Mouse (Mus musculus): ENCODE measurements around the gene Ston2. TPM values are rescaled to one million over a fixed set of nuclear protein-coding genes. Genes with fewer than 3 reads are reported as not detected.

Ston2 gene
- polyA plus RNA-seq, 1 experiment from 2014 or later: 10.5 TPM

DNA sequence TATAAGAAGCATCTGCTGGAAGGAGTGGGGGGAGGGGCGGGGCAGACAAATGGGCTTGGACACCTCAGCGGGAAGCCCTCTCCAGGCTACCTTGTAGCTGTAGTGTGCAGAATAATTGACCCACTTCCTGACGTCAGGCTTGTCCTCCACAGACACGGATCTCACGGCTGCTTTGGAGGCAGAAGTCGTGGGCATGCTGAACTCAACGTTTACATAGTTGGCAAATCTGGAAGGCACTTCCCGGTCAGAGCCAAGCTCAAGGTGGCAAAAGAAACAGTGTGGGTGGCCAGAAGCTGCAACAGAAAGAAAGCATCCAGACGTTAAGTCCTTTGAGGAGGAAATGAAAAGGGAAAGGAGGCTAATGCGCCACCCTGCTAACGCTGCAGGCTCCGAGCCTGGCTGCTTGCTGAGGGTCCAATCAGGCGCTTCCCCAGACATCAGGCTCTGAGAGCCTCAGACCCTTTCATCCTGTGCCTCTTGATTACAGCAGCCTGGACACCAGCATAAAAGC is 146.5 kb downstream of the Ston2 start:
- 16% methylated on average over 13 of the region's 13 CpGs for WGBS
- H3K27ac ChIP-seq (ENCODE audit: low read depth, low read length): peak overlapping the region; percentile 74
- no peaks in the 10 kb centered on the region for H3K27me3 ChIP-seq (ENCODE audit: control insufficient read depth, insufficient read depth, low read length)
- no peak overlapping the region for H3K4me3 ChIP-seq (ENCODE audit: low read depth, low read length)
- peak; percentile 70 for ATAC-seq (ENCODE audit: low FRiP score)
- no peak overlapping the region for H3K9ac ChIP-seq (ENCODE audit: low read depth, low read length)
- H3K4me1 ChIP-seq (replicated peaks; ENCODE audit: control insufficient read depth, insufficient read depth, low read length): no peaks in the 10 kb centered on the region
- DNase-seq (ENCODE audit: low spot score): peak; percentile 52
- H3K36me3 ChIP-seq (ENCODE audit: control insufficient read depth, insufficient read depth, low read length): no peaks in the 10 kb centered on the region
- H3K4me2 ChIP-seq (replicated peaks; ENCODE audit: low read depth, low read length): peak overlapping the region; percentile 32
- no peaks in the 10 kb centered on the region for H3K9me3 ChIP-seq (ENCODE audit: control insufficient read depth, low read length)

- Histone ChIP-seq H3K4me2 (replicated peaks; ENCODE audit: low read depth, low read length) (peak overlapping the region; percentile 32; the same call in 1 of the 2 replicates), H3K9ac (ENCODE audit: low read depth, low read length) (no peak overlapping the region), H3K27me3 (ENCODE audit: control insufficient read depth, insufficient read depth, low read length) (no peaks in the 10 kb centered on the region), H3K9me3 (ENCODE audit: control insufficient read depth, low read length) (no peaks in the 10 kb centered on the region), H3K27ac (ENCODE audit: low read depth, low read length) (peak overlapping the region; percentile 74; the same call in 1 of the 2 replicates), H3K36me3 (ENCODE audit: control insufficient read depth, insufficient read depth, low read length) (no peaks in the 10 kb centered on the region), H3K4me3 (ENCODE audit: low read depth, low read length) (no peak overlapping the region), H3K4me1 (replicated peaks; ENCODE audit: control insufficient read depth, insufficient read depth, low read length) (no peaks in the 10 kb centered on the region)
- DNase-seq (ENCODE audit: low spot score) (no peak), ATAC-seq (ENCODE audit: low FRiP score) (peak; percentile 13; the same call in 1 of the 2 replicates)
- WGBS: 52% methylated on average over 7 of the region's 7 CpGs
These were observed 147.1 kb downstream of the Ston2 start for GRCm38 (mm10) chr12:91641133-91641532.

DNA sequence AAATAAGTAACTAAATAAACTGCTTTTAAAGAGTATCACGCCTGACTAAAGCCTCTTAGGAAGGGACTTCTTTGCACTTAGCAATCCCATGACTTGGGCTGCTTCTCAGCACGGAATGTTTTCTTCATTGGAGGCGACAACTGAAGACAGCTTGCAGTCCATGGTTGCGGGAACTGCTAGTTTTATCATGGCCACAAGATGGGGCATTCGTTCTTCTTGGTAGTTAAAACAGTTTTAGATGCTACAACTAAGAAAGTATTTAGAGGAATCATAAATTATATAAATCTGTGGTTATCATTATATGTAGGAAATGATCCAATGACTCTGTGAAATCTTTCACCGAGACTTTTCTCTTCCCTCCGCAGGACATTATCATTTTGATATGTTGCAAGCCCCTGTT is 147.5 kb downstream of the Ston2 start:
- Histone ChIP-seq H3K4me1 (replicated peaks; ENCODE audit: control insufficient read depth, insufficient read depth, low read length) (no peaks in the 10 kb centered on the region), H3K9me3 (ENCODE audit: control insufficient read depth, low read length) (no peaks in the 10 kb centered on the region), H3K36me3 (ENCODE audit: control insufficient read depth, insufficient read depth, low read length) (no peaks in the 10 kb centered on the region), H3K27ac (ENCODE audit: low read depth, low read length) (no peak overlapping the region), H3K4me2 (replicated peaks; ENCODE audit: low read depth, low read length) (no peak overlapping the region), H3K27me3 (ENCODE audit: control insufficient read depth, insufficient read depth, low read length) (no peaks in the 10 kb centered on the region), H3K9ac (ENCODE audit: low read depth, low read length) (no peak overlapping the region), H3K4me3 (ENCODE audit: low read depth, low read length) (no peak overlapping the region)
- ATAC-seq (ENCODE audit: low FRiP score) (no peak), DNase-seq (ENCODE audit: low spot score) (peak; percentile 70)
- WGBS: 65% methylated on average over 7 of the region's 7 CpGs

GRCm38 (mm10) chr12:91638351-91638750 is 149.8 kb downstream of the Ston2 start:
- DNase-seq (ENCODE audit: low spot score): no peak

DNA sequence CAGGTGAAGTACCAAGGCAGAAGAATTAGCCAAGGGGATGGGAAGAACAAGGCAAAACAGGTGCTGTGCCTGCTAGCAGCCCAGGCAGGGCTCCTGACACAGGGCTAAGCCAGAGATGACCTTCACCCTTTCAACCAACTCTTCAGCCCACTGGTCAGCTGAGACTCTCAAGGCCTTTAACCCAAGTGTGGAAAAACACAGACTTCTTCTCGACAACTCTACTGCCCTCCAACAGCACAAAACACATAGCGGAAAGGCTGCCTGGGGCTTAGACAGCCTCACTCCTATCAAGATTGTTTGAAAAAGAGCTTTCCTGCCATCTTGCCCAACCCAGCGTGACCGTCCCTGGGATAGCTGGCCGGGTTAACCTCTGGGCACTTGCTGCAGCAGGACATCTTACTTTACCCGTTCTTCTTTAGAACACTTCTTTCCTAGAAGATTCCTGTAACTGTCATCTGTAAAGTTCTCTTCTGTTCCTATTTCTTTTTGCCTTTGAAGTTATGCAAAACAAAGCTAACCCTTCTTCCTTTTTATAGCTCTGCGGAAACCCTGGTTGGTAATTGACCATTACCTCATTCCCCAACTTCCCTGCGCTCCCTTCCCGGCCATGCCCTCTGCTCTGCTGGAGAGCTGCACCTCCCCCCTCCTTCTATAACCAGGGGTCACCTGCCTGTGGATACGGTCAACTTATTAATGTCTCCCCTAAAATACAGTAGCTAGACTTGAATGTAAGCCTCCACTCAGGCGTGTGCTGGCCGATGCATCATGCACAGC is 150.9 kb downstream of the Ston2 start:
- no peaks in the 10 kb centered on the region for H3K9me3 ChIP-seq (ENCODE audit: control insufficient read depth, low read length)
- DNase-seq (ENCODE audit: low spot score) (no peak), ATAC-seq (ENCODE audit: low FRiP score) (no peak)
- no peak overlapping the region for H3K9ac ChIP-seq (ENCODE audit: low read depth, low read length)
- H3K27ac ChIP-seq (ENCODE audit: low read depth, low read length): no peak overlapping the region
- H3K4me3 ChIP-seq (ENCODE audit: low read depth, low read length): no peak overlapping the region
- WGBS: 73% methylated on average over 12 of the region's 12 CpGs
- H3K27me3 ChIP-seq (ENCODE audit: control insufficient read depth, insufficient read depth, low read length): no peaks in the 10 kb centered on the region
- H3K4me2 ChIP-seq (replicated peaks; ENCODE audit: low read depth, low read length): no peak overlapping the region
- H3K36me3 ChIP-seq (ENCODE audit: control insufficient read depth, insufficient read depth, low read length): no peaks in the 10 kb centered on the region
- H3K4me1 ChIP-seq (replicated peaks; ENCODE audit: control insufficient read depth, insufficient read depth, low read length): no peaks in the 10 kb centered on the region

More at GRCm38 (mm10) chr12:91638351-91638750, 149.8 kb downstream of the Ston2 start:
- 90% methylated on average over 3 of the region's 3 CpGs for WGBS
- no peak overlapping the region for H3K9ac ChIP-seq (ENCODE audit: low read depth, low read length)
- H3K4me3 ChIP-seq (ENCODE audit: low read depth, low read length): no peak overlapping the region
- no peaks in the 10 kb centered on the region for H3K36me3 ChIP-seq (ENCODE audit: control insufficient read depth, insufficient read depth, low read length)
- no peak overlapping the region for H3K4me2 ChIP-seq (replicated peaks; ENCODE audit: low read depth, low read length)
- H3K9me3 ChIP-seq (ENCODE audit: control insufficient read depth, low read length): no peaks in the 10 kb centered on the region
- H3K4me1 ChIP-seq (replicated peaks; ENCODE audit: control insufficient read depth, insufficient read depth, low read length): no peaks in the 10 kb centered on the region
- no peak overlapping the region for H3K27ac ChIP-seq (ENCODE audit: low read depth, low read length)
- no peak for ATAC-seq (ENCODE audit: low FRiP score)
- H3K27me3 ChIP-seq (ENCODE audit: control insufficient read depth, insufficient read depth, low read length): no peaks in the 10 kb centered on the region

- ATAC-seq (ENCODE audit: low FRiP score) (no peak), DNase-seq (ENCODE audit: low spot score) (no peak)
- Histone ChIP-seq H3K27ac (ENCODE audit: low read depth, low read length) (no peak overlapping the region), H3K4me1 (replicated peaks; ENCODE audit: control insufficient read depth, insufficient read depth, low read length) (no peaks in the 10 kb centered on the region), H3K9ac (ENCODE audit: low read depth, low read length) (no peak overlapping the region), H3K4me3 (ENCODE audit: low read depth, low read length) (no peak overlapping the region), H3K27me3 (ENCODE audit: control insufficient read depth, insufficient read depth, low read length) (no peaks in the 10 kb centered on the region), H3K9me3 (ENCODE audit: control insufficient read depth, low read length) (no peaks in the 10 kb centered on the region), H3K4me2 (replicated peaks; ENCODE audit: low read depth, low read length) (no peak overlapping the region), H3K36me3 (ENCODE audit: control insufficient read depth, insufficient read depth, low read length) (no peaks in the 10 kb centered on the region)
- 85% methylated on average over 5 of the region's 5 CpGs for WGBS
These were observed 161.7 kb downstream of the Ston2 start for GRCm38 (mm10) chr12:91626482-91626881.

DNA sequence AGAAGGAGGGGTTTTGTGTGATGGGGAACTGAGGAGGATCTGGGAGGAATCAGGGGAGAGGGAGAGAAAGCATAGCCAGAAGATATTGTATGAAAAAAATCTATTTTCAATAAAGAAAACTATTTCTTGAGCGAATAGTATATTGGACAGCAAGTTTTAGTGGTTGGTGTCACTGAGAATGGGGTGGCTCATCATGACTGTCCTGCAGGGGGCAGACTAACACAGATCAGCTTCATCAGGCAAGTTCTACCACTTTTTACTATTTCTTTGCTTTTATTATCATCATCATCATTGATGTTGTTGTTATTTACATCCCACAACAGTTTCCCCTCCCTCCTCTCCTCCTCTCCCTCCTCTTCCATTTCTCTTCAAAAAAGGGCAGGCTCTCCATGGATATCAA is 163.2 kb downstream of the Ston2 start:
- Histone ChIP-seq H3K9ac (ENCODE audit: low read depth, low read length) (no peak overlapping the region), H3K27ac (ENCODE audit: low read depth, low read length) (no peak overlapping the region), H3K4me2 (replicated peaks; ENCODE audit: low read depth, low read length) (no peak overlapping the region), H3K4me3 (ENCODE audit: low read depth, low read length) (no peak overlapping the region), H3K4me1 (replicated peaks; ENCODE audit: control insufficient read depth, insufficient read depth, low read length) (no peaks in the 10 kb centered on the region), H3K36me3 (ENCODE audit: control insufficient read depth, insufficient read depth, low read length) (no peaks in the 10 kb centered on the region), H3K9me3 (ENCODE audit: control insufficient read depth, low read length) (no peaks in the 10 kb centered on the region), H3K27me3 (ENCODE audit: control insufficient read depth, insufficient read depth, low read length) (no peaks in the 10 kb centered on the region)
- ATAC-seq (ENCODE audit: low FRiP score) (no peak), DNase-seq (ENCODE audit: low spot score) (peak; percentile 19)
- 88% methylated on average over 1 of the region's 1 CpGs for WGBS

DNA sequence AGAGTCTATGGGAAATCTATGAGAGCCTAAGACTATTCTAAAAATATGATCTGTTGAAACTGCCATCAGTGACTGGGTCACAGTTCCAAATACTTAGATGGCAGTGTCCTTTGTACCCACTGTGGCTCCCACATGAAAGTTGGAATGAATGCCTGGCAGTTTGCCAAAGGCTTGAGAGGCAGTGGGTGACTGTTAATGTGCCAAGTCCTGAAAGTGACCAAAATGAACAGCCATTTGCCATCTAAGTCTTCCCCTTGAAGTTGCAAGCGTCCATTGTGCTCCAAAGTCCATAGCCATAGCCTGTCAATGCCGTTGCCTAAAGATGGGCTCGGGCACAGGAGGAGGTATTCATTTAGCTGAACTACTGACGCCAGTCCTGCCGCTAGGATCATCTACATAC is 178.8 kb downstream of the Ston2 start:
- Histone ChIP-seq H3K9ac (ENCODE audit: low read depth, low read length) (no peak overlapping the region), H3K9me3 (ENCODE audit: control insufficient read depth, low read length) (no peaks in the 10 kb centered on the region), H3K4me3 (ENCODE audit: low read depth, low read length) (no peak overlapping the region), H3K36me3 (ENCODE audit: control insufficient read depth, insufficient read depth, low read length) (no peaks in the 10 kb centered on the region), H3K27ac (ENCODE audit: low read depth, low read length) (no peak overlapping the region), H3K4me1 (replicated peaks; ENCODE audit: control insufficient read depth, insufficient read depth, low read length) (no peaks in the 10 kb centered on the region), H3K27me3 (ENCODE audit: control insufficient read depth, insufficient read depth, low read length) (no peaks in the 10 kb centered on the region), H3K4me2 (replicated peaks; ENCODE audit: low read depth, low read length) (no peak overlapping the region)
- 91% methylated on average over 5 of the region's 5 CpGs for WGBS
- DNase-seq (ENCODE audit: low spot score) (no peak), ATAC-seq (ENCODE audit: low FRiP score) (no peak)

GRCm38 (mm10) chr12:91607678-91608077 is 180.5 kb downstream of the Ston2 start:
- WGBS: 24% methylated on average over 7 of the region's 7 CpGs
- DNase-seq (ENCODE audit: low spot score) (no peak), ATAC-seq (ENCODE audit: low FRiP score) (no peak)
- H3K4me3 ChIP-seq (ENCODE audit: low read depth, low read length): no peak overlapping the region
- no peaks in the 10 kb centered on the region for H3K36me3 ChIP-seq (ENCODE audit: control insufficient read depth, insufficient read depth, low read length)
- no peak overlapping the region for H3K27ac ChIP-seq (ENCODE audit: low read depth, low read length)
- H3K9me3 ChIP-seq (ENCODE audit: control insufficient read depth, low read length): no peaks in the 10 kb centered on the region
- H3K9ac ChIP-seq (ENCODE audit: low read depth, low read length): no peak overlapping the region
- H3K4me2 ChIP-seq (replicated peaks; ENCODE audit: low read depth, low read length): no peak overlapping the region
- H3K4me1 ChIP-seq (replicated peaks; ENCODE audit: control insufficient read depth, insufficient read depth, low read length): no peaks in the 10 kb centered on the region
- H3K27me3 ChIP-seq (ENCODE audit: control insufficient read depth, insufficient read depth, low read length): no peaks in the 10 kb centered on the region
